Mouse (Mus musculus) NIH3T3 (cell line): ENCODE measurements around the gene Vamp8.
A peak's percentile ranks its signal among the peaks of the same experiment; 100 is the strongest.

Source experiments
- DNase-seq: peaks from one replicate; pipeline ENCODE4 v3.0.0-alpha.2; 2012; ENCODE audit warnings: low read depth

Vamp8 gene

DNA sequence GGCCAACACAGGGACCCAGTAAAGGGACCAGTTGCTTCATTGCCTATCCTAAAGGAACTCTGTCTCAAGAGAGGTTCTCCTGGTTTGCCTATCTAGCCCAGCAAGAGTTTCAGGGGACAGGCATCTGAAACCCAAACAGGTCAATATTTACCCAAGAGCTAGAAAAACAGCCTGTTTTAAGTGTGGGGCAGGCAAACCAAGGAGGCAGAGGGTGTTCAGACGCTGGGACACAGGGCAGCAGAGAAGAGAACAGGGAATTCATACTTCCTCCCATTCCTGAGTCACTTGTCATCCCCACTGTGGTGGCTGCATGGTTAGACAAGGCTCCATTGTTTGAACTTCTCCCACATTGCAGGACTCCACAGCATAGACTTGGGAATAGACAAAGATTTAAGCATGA is 18.9 kb downstream of the Vamp8 start:
- DNase-seq: peak; percentile 52

DNA sequence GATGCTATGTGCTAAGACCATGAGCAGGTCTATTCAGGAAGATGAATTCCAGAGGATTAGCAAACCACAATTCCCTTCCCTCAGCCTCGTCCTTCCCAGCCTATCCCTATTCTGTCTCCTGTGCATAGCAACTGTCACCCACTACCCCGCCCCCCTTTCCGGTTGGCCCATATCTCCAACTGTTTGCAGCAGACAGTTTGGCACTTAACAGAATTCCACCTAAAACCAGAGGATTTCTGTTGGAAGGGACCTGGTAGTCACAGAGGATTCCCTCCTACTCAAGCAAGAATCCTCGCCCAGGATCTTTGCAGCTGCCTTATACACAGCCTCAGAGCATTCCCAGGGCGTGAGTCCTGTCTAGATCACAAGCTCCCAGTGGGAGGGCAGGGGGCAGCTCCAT is 19.4 kb downstream of the Vamp8 start:
- peak; percentile 71 for DNase-seq

DNA sequence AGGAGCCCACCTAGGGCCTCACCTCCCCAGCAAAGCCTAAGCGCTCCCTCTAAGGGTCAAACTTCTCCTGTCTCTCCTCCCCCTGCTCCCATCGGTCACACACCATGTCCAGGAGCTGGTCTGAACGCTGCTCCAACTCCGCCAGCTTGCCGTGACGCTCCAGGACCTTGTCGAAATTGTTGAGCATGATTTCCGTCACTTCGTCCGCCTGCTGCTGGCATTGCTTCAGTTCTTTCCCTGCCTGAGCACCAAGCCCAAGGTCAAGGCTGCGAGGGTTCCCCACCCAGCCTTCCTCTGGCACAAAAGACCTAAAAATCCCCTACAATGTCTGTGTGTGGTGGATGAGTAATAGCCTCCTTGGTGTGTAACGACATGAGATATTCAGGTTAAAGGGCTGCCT is 20.4 kb downstream of the Vamp8 start:
- DNase-seq: peak; percentile 55

DNA sequence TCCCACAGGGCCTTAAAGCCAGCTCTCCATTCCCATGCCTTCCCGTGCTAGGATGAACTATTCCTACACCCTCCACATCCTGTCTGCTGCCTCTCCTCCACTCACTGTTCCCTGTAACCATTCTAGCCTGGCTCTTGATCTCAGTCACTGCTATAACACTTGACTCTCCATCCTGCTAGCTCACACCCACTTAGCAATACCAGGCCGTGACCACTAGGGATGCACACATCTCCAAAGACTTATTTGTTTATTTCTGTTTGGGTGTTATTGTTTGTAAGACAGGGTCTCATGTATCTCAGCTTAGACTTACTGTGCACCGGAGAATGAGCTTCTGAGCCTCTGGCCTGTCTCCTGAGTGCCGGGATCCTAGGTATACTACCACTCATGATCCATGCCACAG is 20.9 kb downstream of the Vamp8 start:
- DNase-seq: no peak

DNA sequence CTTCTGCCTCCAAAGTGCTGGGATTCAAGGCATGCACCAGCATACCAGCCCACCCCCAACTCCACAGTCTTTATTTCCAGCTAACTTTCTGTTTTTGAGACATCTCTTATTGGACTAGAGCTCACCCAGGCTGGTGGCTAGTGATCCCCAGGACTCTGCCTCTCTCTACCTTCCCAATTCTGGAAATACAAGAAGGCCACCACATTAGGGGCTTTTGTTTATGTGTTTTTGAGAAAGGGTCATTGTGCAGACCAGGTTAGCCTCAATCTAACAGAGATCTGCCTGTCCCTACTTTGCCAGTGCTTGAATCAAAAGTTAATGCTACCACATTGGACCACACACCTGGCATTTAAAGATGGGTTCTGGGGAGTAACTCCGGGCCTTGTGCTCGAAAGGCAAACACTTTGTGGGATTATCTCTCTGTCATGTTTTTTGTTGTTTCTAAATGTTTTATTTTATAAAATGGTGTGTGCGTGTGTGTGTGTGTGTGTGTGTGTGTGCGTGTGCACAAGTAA is 23.0 kb downstream of the Vamp8 start:
- DNase-seq: no peak

DNA sequence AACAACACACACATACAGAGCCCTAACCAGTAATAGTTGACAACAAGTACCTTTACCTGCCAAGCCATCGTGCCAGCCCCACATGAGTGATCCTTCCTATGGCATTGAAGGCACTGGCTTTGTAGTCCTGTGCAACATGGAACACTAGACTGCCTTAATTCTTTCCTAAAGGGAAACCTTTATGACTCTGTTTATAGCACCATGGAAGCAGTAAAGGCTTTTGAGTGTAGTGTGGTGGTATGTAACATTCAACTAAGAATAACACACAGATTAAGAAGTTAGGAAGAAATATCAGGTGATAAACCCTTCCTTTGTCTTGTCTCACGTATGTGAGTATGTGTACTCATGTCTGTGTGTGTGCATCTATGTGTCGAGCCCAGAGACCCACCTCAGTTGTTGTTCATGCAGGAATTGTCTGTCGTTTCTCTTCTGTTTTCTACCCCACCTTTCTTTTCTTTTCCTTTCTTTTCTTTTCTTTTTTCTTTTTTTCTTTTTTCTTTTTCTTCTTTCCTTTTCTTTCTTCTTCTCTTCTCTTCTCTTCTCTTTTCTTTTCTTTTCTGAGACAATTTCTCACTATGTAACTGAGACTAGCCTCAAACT is 23.6 kb downstream of the Vamp8 start, which contains the start of gene Rnf181:
TSS of gene Rnf181 (minus strand) at position 113 of the 600 bp plus-strand sequence.
- no peak for DNase-seq

DNA sequence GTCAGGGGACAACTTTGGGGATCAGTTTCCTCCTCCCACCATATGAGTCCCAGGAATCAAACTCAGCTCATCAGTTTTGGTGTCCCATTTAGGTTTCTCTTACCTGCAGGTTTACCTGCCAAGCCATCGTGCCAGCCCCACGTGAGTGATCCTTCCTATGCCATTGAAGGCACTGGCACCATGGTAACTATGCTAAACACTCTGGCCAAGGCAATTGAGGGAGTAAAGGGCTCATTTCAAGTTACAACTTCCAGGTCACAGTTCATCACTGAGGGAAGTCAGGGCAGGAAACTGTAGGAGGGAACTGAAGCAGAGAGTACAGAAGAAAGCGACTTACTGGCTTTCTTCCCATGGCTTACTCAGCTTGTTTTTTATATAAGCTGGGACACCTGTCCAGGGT is 24.2 kb downstream of the Vamp8 start:
- DNase-seq: no peak

DNA sequence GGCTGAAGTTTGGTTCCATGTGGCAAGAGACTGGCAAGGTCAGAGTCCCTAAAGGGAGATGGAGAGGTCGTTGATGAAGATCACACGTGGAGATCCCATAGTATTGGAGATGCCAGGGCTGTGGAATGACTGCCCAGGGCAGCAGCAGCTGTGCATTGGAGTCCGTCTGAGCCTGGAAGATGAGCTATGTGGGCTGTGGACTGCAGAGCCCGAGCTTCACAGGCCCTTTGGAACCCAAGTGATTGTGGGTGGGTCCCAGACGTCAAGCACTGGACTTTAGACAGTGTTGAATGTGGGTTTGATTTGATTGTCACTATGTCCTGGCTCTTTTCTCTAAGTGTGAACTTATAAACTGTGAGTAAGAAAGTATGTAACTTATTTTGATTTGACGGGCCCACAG is 25.5 kb downstream of the Vamp8 start:
- no peak for DNase-seq

DNA sequence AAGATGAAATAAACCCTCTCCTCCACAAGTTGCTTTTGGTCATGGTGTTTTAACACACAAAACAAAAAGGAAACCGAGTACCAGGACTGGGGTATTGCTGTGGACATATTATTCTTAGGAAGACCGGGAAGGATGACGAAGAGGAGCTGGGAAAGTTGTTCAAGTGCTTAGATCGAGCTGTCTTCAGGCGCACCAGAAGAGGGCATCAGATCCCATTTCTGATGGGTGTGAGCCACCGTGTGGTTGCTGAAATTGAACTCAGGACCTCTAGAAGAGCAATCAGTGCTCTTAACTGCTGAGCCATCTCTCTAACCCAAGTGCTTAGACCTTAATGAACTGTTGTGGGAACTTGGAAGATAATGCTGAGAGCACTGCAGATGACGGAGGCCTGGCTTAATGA is 26.5 kb downstream of the Vamp8 start:
- DNase-seq: peak; percentile 49

DNA sequence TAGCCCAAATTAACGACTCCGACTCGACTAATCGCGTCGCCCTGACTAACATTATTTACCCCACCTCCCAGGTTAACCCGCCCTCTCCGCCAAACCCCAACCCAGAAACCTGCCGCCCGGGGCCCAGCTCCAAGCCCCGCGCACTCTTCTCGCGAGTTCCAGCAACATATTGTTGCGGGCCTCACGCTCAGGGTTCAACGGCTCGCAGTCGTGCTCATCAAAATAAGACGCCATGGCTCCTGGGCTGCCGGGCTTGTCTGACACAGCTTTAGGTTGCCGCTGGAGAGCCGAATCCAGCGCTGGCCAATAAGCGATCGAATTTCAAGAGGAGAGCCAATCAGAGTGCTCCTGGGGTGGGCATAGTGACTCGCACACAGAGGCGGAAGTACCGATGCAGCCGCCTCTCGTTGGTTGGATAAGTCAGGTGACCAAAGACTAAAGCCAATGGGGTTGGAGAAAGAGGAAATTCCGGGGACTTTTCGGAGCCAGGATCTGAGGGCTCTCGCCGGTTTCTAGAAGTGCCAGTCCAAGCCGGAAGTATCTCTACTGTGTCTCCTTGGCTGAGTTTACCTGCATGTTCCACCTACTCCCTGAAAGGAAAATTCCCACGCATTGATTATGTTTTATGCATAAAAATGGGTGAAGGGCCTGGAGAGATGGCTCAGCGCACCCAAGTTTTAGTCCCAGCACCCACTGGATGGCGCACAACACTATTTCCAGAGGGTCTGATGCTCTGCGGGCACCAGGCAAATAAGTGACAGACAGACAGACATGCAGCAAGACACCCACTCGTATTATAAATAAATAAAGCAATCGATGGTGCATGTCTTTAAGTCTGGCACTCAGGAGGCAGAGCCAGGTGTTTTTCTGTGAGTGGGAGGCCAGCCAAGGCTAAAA is 28.1 kb downstream of the Vamp8 start:
- peak; percentile 98 for DNase-seq

DNA sequence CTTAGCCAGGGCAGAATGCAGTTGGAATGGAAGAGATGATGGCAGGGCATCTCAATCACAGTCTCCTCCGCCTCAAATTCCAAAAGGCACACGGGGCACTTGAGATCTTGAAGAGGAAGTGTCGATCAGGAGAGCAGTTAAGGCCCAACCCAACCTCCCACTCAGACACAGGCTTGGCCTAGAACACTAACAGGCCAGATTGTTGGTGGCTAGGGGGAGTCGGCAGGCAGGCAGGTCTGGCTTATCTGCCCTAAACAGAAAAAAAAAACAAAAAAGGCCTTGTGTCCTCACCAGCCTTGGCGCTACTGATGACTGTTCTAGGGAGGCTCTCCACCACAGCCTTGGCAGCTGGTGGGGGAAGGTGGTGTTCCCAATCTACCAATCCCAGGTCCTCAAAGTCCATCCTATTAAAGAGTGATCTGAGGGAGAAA is 29.4 kb downstream of the Vamp8 start:
- DNase-seq: no peak

DNA sequence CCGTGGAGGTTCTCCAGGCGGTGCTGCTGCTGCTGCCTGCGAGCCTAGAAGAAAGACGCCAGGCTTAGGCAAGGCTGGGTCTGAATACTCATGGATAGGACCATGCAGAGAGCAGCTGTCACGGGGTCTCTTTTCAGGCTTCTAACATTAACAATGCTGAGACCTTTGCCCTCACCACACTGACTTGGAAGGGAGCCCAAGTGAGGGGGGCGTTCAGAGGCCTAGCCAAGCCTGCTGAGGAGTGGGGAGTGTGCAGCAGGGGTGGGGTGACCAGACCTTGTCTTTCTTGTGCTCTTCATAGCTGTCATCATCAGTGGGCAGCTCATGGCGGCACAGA is 29.9 kb downstream of the Vamp8 start:
- no peak for DNase-seq

DNA sequence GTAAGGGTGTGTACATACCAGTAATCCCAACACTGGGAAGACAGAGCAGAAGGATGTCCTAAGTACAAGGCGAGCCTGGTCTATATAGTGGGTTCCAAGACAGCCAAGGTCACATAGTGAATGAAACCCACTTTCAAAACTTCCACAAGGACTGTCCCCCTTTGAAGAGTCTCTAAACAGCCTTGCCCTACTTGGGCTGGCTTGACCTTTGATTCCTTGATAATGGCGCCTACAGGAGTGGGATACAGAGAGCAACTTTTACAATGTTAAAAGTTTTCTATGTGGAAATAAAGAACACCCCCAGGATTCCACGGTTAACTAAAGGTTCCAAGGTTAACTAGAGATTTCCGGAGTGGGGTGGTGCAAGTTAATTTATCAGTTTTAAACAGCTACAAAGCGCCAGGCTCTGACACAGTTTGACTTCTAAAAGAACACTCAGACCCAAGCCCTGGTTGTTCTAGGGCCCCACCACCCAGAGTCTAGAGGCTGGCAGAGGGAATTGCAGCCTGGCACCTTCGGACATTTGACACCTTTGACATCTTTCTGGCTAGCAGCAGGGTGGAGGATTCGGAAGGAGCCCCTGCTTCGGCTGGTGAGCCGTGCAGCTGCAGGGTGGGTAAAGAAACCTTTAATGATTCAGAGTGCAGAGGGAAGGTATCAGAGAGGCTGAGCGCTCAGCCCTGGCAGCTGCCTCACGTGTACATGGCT is 30.5 kb downstream of the Vamp8 start:
- DNase-seq: no peak

DNA sequence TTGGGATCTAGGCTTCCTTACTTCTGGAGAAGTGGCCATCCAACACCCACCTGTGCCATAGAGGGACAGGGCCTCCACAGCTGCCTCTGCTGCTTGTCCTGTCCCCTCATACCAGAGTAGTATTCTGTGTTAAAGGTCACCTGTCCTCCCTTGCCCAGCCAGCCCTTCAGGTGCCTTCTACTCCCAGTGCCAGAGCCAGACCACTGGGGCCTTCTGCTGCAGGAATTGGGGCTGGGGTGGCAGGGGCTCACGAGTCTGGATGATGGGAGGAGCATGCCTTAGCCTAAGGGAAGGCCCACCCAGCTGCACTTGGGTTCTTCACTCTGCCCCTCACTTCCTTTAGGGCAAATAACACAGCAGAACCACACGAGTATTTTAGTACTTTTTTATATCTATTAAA is 31.2 kb downstream of the Vamp8 start:
- DNase-seq: no peak

DNA sequence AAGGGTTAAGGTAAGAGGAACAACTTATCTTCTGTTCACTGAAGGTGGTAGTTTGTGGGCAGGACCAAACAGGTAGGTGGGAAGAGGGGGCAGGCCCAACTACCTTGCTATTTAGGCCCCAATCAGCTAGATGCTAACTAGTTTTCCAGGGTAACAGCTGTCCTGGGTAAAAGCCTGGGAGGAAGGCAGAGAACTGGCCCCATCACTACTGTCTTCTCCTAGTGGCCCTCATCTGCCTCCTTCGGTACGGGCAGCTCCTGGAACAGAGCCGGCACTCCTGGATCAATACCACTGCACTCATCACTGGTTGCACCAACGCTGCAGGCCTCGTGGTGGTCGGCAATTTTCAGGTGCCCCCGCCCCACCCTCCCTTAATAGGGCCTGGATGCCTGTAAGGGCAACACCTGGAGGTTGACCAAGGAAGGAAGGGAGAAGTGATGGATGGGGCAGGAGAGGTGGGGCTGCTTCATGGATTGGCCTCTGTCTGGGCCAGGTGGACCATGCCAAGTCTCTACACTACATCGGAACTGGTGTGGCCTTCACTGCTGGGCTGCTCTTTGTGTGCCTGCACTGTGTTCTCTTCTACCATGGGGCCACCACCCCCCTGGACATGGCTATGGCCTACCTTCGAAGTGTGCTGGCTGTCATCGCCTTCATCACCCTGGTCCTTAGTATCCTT is 32.3 kb downstream of the Vamp8 start:
- DNase-seq: no peak

DNA sequence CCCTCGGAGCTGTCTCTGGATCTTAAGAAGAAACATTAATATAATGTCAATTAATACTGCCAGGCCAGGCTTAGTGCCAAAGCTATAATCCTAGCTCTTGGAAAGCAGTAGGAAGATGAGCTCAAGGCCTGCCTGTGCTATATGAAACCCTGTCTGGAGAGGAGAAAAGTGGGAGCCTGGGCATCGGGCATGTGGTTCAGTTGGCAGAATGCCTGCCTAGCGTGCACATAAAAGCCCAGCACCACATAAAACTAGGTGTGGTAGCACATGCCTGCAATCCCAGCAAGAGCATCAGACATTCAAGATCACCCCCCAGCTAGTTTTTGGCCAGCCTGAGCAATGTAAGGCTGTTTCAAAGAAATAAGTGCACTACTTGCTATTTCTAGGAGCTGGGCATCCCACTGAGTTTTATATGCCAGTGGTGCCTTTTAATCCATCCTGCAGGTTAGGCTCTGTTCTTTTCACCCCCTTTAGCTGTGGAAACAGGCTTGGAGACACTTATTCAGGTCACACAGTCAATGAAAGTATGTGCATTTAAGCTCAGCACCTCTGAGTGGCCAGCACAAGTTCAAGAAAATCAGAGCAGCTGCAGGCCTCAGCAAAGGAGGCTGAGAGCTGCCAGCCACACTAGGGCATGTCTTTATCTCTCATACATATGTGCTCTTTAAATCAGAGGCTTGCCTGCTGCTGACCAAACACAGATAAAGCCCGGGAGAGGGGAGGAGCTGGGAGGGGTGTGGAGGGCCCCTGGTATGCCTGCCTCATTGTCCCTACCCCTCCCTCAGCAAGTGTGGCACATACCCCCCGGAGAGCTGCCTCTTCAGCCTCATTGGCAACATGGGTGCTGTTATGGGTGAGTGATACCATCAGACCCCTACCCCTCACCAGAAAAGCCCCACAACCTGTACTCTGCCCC is 33.1 kb downstream of the Vamp8 start:
- DNase-seq: no peak

DNA sequence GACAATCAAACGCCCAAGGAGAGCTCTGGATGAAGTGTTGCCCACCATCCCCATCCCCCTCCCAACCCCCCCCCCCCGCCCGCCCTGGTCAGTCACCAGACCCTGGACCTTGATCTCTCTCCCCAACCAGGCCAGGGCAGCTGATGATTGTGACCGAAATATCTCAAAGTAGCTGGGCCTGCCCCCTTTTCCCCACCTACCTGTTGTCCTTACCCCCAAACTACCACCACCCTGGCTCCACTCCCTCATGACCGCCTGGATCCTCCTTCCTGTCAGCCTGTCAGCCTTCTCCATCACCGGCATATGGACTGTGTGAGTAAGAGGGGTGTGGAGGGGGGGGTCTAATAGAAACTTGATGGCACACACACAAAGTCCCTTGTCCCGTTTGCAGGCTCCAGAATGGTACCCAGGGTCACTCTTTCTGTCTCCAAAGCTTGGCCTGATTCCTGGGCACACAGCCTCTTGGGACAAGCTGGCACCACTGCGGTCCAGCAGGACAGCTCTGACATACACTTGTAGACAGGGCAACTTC is 34.4 kb downstream of the Vamp8 start:
- DNase-seq: no peak

DNA sequence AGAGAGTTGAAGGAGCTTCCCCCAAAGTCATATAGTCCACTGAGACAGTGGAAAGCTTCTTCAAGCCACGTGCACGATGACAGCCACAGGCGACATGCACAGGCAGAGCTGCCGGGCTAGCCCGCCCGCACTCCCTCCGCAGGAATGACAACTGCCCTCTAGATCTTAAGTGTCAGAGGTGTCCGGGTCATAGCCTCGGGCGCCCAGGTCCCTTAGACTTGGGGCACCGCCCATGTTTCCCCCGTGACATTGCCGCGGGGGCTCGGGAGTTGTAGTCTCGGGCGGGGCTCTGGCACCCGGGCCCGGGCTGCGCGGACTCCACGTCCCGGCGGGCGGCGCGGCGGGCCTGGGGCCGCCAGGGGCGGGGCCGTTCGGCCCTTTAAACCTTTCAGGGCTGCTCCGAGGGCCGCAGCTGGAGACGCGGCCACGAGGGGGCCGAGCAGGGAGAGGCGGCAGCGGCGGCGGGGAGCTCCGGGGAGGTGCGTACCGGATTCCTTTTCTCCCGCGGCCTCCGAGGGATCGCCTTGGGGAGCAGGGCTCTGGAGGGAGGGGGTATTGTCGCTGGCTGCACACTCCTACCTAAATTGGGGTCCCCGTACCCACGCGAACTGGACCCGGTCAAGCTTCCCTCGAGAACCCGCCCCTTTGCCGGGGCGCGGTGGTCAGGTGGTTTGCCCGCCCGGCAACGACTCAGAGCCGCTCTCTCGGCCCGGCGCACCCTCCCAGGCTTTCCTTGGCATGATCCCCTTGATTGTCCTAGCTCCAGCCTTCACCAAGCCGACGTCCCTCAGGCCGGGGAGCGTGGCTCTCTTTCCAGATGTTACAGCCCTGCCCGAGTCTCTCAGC is 35.2 kb downstream of the Vamp8 start, which contains the start of gene Tmem150a:
TSS of gene Tmem150a (plus strand) at position 382 of the 846 bp plus-strand sequence.
- peak; percentile 90 for DNase-seq

DNA sequence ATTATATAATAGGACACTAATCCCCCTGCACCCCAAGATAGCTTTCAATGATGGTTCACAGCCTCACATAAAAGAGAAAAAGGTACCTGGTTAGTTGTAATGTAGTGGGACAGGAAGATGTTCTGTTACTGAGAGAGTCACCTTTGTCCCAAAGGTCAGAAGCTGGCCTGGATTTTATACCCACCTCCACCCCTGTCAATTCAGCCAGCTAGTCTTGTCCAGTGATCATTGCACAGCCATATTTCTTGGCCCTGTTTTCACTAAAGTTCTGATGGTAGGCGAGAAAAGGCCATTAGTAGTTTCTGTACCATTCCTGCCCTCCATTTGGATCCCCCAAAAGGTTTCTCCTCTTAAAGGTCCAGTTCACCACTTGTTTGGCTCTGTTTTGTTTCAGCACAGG is 36.5 kb downstream of the Vamp8 start:
- no peak for DNase-seq
